Mouse (Mus musculus): Measurements from ENCODE around the gene Lipt2. TPM values are rescaled to one million over a fixed set of nuclear protein-coding genes. Genes with fewer than 3 reads are reported as not detected.

Gene Lipt2
- polyA plus RNA-seq, 2 experiments = 16.3 to 23.6 TPM

GRCm38 (mm10) chr7:100140591-100140990 lies 18.5 kb upstream of the Lipt2 start:
- DNase-seq (ENCODE audit: low spot score) (no peak), ATAC-seq (ENCODE audit: low FRiP score, low read depth) (no peak)
- no peaks in the 10 kb centered on the region for H3K9me3 ChIP-seq (ENCODE audit: control insufficient read depth, low read length)
- H3K27ac ChIP-seq (replicated peaks; ENCODE audit: low read depth, low read length) = no peak overlapping the region
- no peak overlapping the region for H3K4me2 ChIP-seq (replicated peaks; ENCODE audit: low read depth, low read length, severe bottlenecking)
- no peak overlapping the region for H3K4me3 ChIP-seq (replicated peaks; ENCODE audit: low read length)
- WGBS = 53% methylated on average over 1 of the region's 1 CpGs
- TF ChIP-seq POLR2A (IDR thresholded peaks at IDR 0.05; ENCODE audit: borderline replicate concordance, extremely low read depth, insufficient read depth, insufficient read length) = no peak
- H3K27me3 ChIP-seq (ENCODE audit: control insufficient read depth, insufficient read depth, low read length) = no peaks in the 10 kb centered on the region
- H3K36me3 ChIP-seq (ENCODE audit: control insufficient read depth, insufficient read depth, low read length) = no peaks in the 10 kb centered on the region
- no peak overlapping the region for H3K9ac ChIP-seq (ENCODE audit: low read depth, low read length, severe bottlenecking)
- H3K4me1 ChIP-seq (ENCODE audit: control insufficient read depth, insufficient read depth, low read length) = no peaks in the 10 kb centered on the region

GRCm38 (mm10) chr7:100148586-100148985 lies 10.5 kb upstream of the Lipt2 start:
- Histone ChIP-seq H3K4me3 (replicated peaks; ENCODE audit: low read length) (no peak overlapping the region), H3K36me3 (ENCODE audit: control insufficient read depth, insufficient read depth, low read length) (no peaks in the 10 kb centered on the region), H3K27me3 (ENCODE audit: control insufficient read depth, insufficient read depth, low read length) (no peaks in the 10 kb centered on the region), H3K27ac (replicated peaks; ENCODE audit: low read depth, low read length) (no peak overlapping the region), H3K9me3 (ENCODE audit: control insufficient read depth, low read length) (no peaks in the 10 kb centered on the region), H3K4me1 (ENCODE audit: control insufficient read depth, insufficient read depth, low read length) (no peaks in the 10 kb centered on the region), H3K4me2 (replicated peaks; ENCODE audit: low read depth, low read length, severe bottlenecking) (no peak overlapping the region), H3K9ac (ENCODE audit: low read depth, low read length, severe bottlenecking) (no peak overlapping the region)
- 96% methylated on average over 4 of the region's 4 CpGs for WGBS
- no peak for TF ChIP-seq POLR2A (IDR thresholded peaks at IDR 0.05; ENCODE audit: borderline replicate concordance, extremely low read depth, insufficient read depth, insufficient read length)
- ATAC-seq (ENCODE audit: low FRiP score, low read depth) = no peak
- no peak for DNase-seq (ENCODE audit: low spot score)

GRCm38 (mm10) chr7:100150086-100150485 lies 9.0 kb upstream of the Lipt2 start:
- WGBS = 61% methylated on average over 10 of the region's 10 CpGs
- Histone ChIP-seq H3K9me3 (ENCODE audit: control insufficient read depth, low read length) (no peaks in the 10 kb centered on the region), H3K36me3 (ENCODE audit: control insufficient read depth, insufficient read depth, low read length) (no peaks in the 10 kb centered on the region), H3K4me1 (ENCODE audit: control insufficient read depth, insufficient read depth, low read length) (no peaks in the 10 kb centered on the region), H3K9ac (ENCODE audit: low read depth, low read length, severe bottlenecking) (no peak overlapping the region), H3K4me3 (replicated peaks; ENCODE audit: low read length) (no peak overlapping the region), H3K27me3 (ENCODE audit: control insufficient read depth, insufficient read depth, low read length) (no peaks in the 10 kb centered on the region), H3K27ac (replicated peaks; ENCODE audit: low read depth, low read length) (no peak overlapping the region), H3K4me2 (replicated peaks; ENCODE audit: low read depth, low read length, severe bottlenecking) (no peak overlapping the region)
- ATAC-seq (ENCODE audit: low FRiP score, low read depth) (no peak), DNase-seq (ENCODE audit: low spot score) (no peak)
- TF ChIP-seq POLR2A (IDR thresholded peaks at IDR 0.05; ENCODE audit: borderline replicate concordance, extremely low read depth, insufficient read depth, insufficient read length) = no peak

- DNase-seq (ENCODE audit: low spot score) = no peak
These were observed 8.5 kb upstream of the Lipt2 start for GRCm38 (mm10) chr7:100150626-100151025.

GRCm38 (mm10) chr7:100157669-100158068 lies 1.4 kb upstream of the Lipt2 start:
- WGBS = 75% methylated on average over 4 of the region's 4 CpGs
- DNase-seq (ENCODE audit: low spot score) (no peak), ATAC-seq (ENCODE audit: low FRiP score, low read depth) (no peak)
- peaks cover 4% of the 10 kb centered on the region; the same call in 1 of the 2 replicates for H3K4me1 ChIP-seq (ENCODE audit: control insufficient read depth, insufficient read depth, low read length)
- no peak overlapping the region for H3K4me3 ChIP-seq (replicated peaks; ENCODE audit: low read length)
- H3K36me3 ChIP-seq (ENCODE audit: control insufficient read depth, insufficient read depth, low read length) = no peaks in the 10 kb centered on the region
- H3K27me3 ChIP-seq (ENCODE audit: control insufficient read depth, insufficient read depth, low read length) = no peaks in the 10 kb centered on the region
- no peak overlapping the region for H3K9ac ChIP-seq (ENCODE audit: low read depth, low read length, severe bottlenecking)
- no peak overlapping the region for H3K4me2 ChIP-seq (replicated peaks; ENCODE audit: low read depth, low read length, severe bottlenecking)
- H3K9me3 ChIP-seq (ENCODE audit: control insufficient read depth, low read length) = no peaks in the 10 kb centered on the region
- H3K27ac ChIP-seq (replicated peaks; ENCODE audit: low read depth, low read length) = no peak overlapping the region
- no peak for TF ChIP-seq POLR2A (IDR thresholded peaks at IDR 0.05; ENCODE audit: borderline replicate concordance, extremely low read depth, insufficient read depth, insufficient read length)

More at GRCm38 (mm10) chr7:100150626-100151025, 8.5 kb upstream of the Lipt2 start:
- Histone ChIP-seq H3K36me3 (ENCODE audit: control insufficient read depth, insufficient read depth, low read length) (no peaks in the 10 kb centered on the region), H3K4me3 (replicated peaks; ENCODE audit: low read length) (no peak overlapping the region), H3K4me2 (replicated peaks; ENCODE audit: low read depth, low read length, severe bottlenecking) (no peak overlapping the region), H3K9me3 (ENCODE audit: control insufficient read depth, low read length) (no peaks in the 10 kb centered on the region), H3K27me3 (ENCODE audit: control insufficient read depth, insufficient read depth, low read length) (no peaks in the 10 kb centered on the region), H3K4me1 (ENCODE audit: control insufficient read depth, insufficient read depth, low read length) (no peaks in the 10 kb centered on the region), H3K9ac (ENCODE audit: low read depth, low read length, severe bottlenecking) (no peak overlapping the region), H3K27ac (replicated peaks; ENCODE audit: low read depth, low read length) (no peak overlapping the region)
- no peak for TF ChIP-seq POLR2A (IDR thresholded peaks at IDR 0.05; ENCODE audit: borderline replicate concordance, extremely low read depth, insufficient read depth, insufficient read length)
- 85% methylated on average over 11 of the region's 11 CpGs for WGBS
- ATAC-seq (ENCODE audit: low FRiP score, low read depth) = no peak

DNA sequence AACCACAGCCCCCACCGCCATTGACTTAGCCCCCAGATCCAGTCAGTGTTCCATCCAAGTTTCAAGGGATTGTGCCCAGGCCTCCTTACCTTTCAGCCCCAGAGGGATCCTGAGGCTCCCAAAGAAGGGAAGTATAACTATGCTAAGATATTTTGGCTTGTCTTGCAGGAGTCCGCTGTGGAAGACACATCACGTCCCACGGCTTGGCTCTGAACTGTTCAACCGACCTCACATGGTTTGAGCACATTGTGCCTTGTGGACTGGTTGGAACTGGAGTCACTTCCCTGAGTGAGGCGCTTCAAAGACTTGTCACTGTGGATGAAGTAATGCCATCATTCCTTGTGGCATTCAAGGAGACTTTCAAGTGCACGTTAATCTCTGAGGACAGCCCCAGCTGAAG lies 929 bp downstream of the Lipt2 start:
- H3K36me3 ChIP-seq (ENCODE audit: control insufficient read depth, insufficient read depth, low read length) = no peaks in the 10 kb centered on the region
- H3K4me2 ChIP-seq (replicated peaks; ENCODE audit: low read depth, low read length, severe bottlenecking) = peak overlapping the region; percentile 69
- H3K4me1 ChIP-seq (ENCODE audit: control insufficient read depth, insufficient read depth, low read length) = peaks cover 4% of the 10 kb centered on the region; the same call in 1 of the 2 replicates
- peak overlapping the region; percentile 93 for H3K9ac ChIP-seq (ENCODE audit: low read depth, low read length, severe bottlenecking)
- no peaks in the 10 kb centered on the region for H3K9me3 ChIP-seq (ENCODE audit: control insufficient read depth, low read length)
- DNase-seq (ENCODE audit: low spot score) (no peak), ATAC-seq (ENCODE audit: low FRiP score, low read depth) (no peak)
- no peak for TF ChIP-seq POLR2A (IDR thresholded peaks at IDR 0.05; ENCODE audit: borderline replicate concordance, extremely low read depth, insufficient read depth, insufficient read length)
- H3K27ac ChIP-seq (replicated peaks; ENCODE audit: low read depth, low read length) = peak overlapping the region; percentile 97
- H3K27me3 ChIP-seq (ENCODE audit: control insufficient read depth, insufficient read depth, low read length) = no peaks in the 10 kb centered on the region
- peak overlapping the region; percentile 94 for H3K4me3 ChIP-seq (replicated peaks; ENCODE audit: low read length)
- WGBS = 71% methylated on average over 7 of the region's 7 CpGs
